Mouse (Mus musculus): Measurements from ENCODE around the gene Cdcp2.

DNA sequence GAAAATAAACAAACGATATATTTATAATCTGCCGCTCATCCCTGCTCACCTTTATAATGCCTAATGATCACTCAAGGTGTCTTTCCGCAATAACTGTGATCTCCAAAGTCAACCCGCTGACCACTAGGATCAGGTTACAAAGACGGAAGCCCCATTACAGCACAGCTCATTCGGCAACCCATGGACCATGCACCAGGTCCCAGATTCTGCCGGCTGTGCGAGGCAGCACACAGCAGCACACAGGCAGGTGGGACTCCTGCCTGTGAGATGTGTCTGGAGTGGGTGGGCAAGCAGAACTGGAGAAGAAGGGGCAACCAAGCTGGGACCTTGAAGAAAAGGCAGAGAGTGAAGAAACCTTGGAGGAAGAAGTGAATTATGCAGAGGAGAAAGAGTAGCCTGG is 17.6 kb downstream of the Cdcp2 start:
- TF ChIP-seq POLR2A (IDR thresholded peaks at IDR 0.05; ENCODE audit: control insufficient read depth, low read depth, low read length) (no peak), CTCF (IDR thresholded peaks at IDR 0.05; ENCODE audit: control insufficient read depth, insufficient read depth, insufficient replicate concordance, low read depth, low read length) (no peak)

All from testis, adult 2 months (tissue).